Mouse (Mus musculus): ENCODE measurements around the gene Trpm1. TPM values are rescaled to one million over a fixed set of nuclear protein-coding genes. Genes with fewer than 3 reads are reported as not detected.

Gene Trpm1
- total and polyA plus RNA-seq, 3 experiments, result 0.55 TPM; not detected in 2

DNA sequence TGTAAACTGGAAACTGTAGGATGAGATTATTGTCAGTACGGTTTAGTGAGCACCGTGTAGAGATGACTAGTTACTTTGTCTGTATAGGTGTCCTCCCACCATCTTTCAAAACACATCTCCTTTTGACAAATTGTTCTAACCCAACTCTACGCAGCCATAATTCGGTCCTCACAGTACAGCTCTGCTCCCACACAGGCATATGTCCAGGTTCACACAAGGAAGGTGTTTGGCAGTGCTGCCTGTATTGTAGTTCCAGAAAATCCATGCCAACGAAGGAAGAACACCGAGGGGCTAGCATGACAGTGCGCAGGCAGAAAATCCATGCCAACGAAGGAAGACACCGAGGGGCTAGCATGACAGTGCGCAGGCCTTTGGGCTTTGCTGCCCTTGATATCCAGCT, 138.1 kb downstream of the Trpm1 start:
- H3K4me3 ChIP-seq (ENCODE audit: low read depth, low read length), result no peak overlapping the region
- DNase-seq (ENCODE audit: low spot score) (no peak), ATAC-seq (ENCODE audit: extremely low read depth, insufficient number of reproducible peaks, low FRiP score, poor library complexity, severe bottlenecking) (no peak)
- H3K36me3 ChIP-seq (replicated peaks), result peaks cover 48% of the 10 kb centered on the region
- no peaks in the 10 kb centered on the region for H3K9me3 ChIP-seq (replicated peaks)
- H3K4me1 ChIP-seq (ENCODE audit: insufficient read depth, low read depth, low read length), result peaks cover 16% of the 10 kb centered on the region
- H3K27me3 ChIP-seq (ENCODE audit: insufficient read depth, low read length), result no peaks in the 10 kb centered on the region
- TF ChIP-seq POLR2AphosphoS5 (IDR thresholded peaks at IDR 0.05; ENCODE audit: insufficient replicate concordance, low read depth, low read length) (no peak), GATA2 (IDR thresholded peaks at IDR 0.05; ENCODE audit: borderline replicate concordance, low read depth, low read length) (no peak), TAL1 (conservative IDR thresholded peaks at IDR 0.05; ENCODE audit: low read depth, low read length) (no peak), CTCF (IDR thresholded peaks at IDR 0.05; ENCODE audit: low read depth, low read length) (no peak), GATA1 (IDR thresholded peaks at IDR 0.05; ENCODE audit: borderline replicate concordance, low read length) (no peak)

- H3K36me3 ChIP-seq (replicated peaks), result peaks cover 66% of the 10 kb centered on the region
- no peak for DNase-seq (ENCODE audit: low spot score)
- no peak overlapping the region for H3K4me3 ChIP-seq (ENCODE audit: low read depth, low read length)
Observed at GRCm38 (mm10) chr7:64296286-64297010, 142.8 kb downstream of the Trpm1 start.

DNA sequence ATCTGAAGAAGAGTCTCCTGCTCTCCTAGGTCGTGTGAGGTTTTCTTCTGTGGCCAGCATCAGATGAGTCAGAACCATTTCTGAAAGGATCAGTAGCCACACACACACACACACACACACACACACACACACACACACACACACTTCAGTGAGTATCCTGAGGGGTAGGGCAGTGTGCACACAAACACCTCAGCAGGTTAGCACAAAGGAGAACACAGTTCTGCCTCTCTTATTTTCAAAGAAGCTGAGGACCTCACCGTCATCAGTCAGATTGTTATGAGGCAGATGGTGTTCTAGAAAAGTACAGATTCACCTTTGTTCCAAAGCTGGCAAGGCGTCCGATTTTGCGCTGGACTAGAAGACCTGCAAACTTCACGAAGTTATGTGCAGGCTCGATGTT, 156.6 kb downstream of the Trpm1 start:
- no peak for DNase-seq (ENCODE audit: low spot score)
- peaks cover 70% of the 10 kb centered on the region for H3K36me3 ChIP-seq (replicated peaks)
- ATAC-seq (ENCODE audit: extremely low read depth, insufficient number of reproducible peaks, low FRiP score, poor library complexity, severe bottlenecking), result no peak
- no peaks in the 10 kb centered on the region for H3K27me3 ChIP-seq (ENCODE audit: insufficient read depth, low read length)
- H3K4me1 ChIP-seq (ENCODE audit: insufficient read depth, low read depth, low read length), result no peaks in the 10 kb centered on the region
- H3K9me3 ChIP-seq (replicated peaks), result no peaks in the 10 kb centered on the region
- H3K4me3 ChIP-seq (ENCODE audit: low read depth, low read length), result no peak overlapping the region
- no peak for TF ChIP-seq POLR2AphosphoS5 (IDR thresholded peaks at IDR 0.05; ENCODE audit: insufficient replicate concordance, low read depth, low read length)
- no peak for TF ChIP-seq GATA2 (IDR thresholded peaks at IDR 0.05; ENCODE audit: borderline replicate concordance, low read depth, low read length)
- TF ChIP-seq GATA1 (IDR thresholded peaks at IDR 0.05; ENCODE audit: borderline replicate concordance, low read length), result no peak
- TF ChIP-seq TAL1 (conservative IDR thresholded peaks at IDR 0.05; ENCODE audit: low read depth, low read length), result no peak
- TF ChIP-seq CTCF (IDR thresholded peaks at IDR 0.05; ENCODE audit: low read depth, low read length), result no peak

More at GRCm38 (mm10) chr7:64296286-64297010, 142.8 kb downstream of the Trpm1 start:
- no peak for TF ChIP-seq GATA1 (IDR thresholded peaks at IDR 0.05; ENCODE audit: borderline replicate concordance, low read length)
- no peak for TF ChIP-seq GATA2 (IDR thresholded peaks at IDR 0.05; ENCODE audit: borderline replicate concordance, low read depth, low read length)
- no peak for TF ChIP-seq CTCF (IDR thresholded peaks at IDR 0.05; ENCODE audit: low read depth, low read length)
- TF ChIP-seq TAL1 (conservative IDR thresholded peaks at IDR 0.05; ENCODE audit: low read depth, low read length), result no peak
- TF ChIP-seq POLR2AphosphoS5 (IDR thresholded peaks at IDR 0.05; ENCODE audit: insufficient replicate concordance, low read depth, low read length), result no peak
- ATAC-seq (ENCODE audit: extremely low read depth, insufficient number of reproducible peaks, low FRiP score, poor library complexity, severe bottlenecking), result no peak
- Histone ChIP-seq H3K27me3 (ENCODE audit: insufficient read depth, low read length) (no peaks in the 10 kb centered on the region), H3K4me1 (ENCODE audit: insufficient read depth, low read depth, low read length) (peaks cover 5% of the 10 kb centered on the region; the same call in 1 of the 2 replicates), H3K9me3 (replicated peaks) (no peaks in the 10 kb centered on the region)

DNA sequence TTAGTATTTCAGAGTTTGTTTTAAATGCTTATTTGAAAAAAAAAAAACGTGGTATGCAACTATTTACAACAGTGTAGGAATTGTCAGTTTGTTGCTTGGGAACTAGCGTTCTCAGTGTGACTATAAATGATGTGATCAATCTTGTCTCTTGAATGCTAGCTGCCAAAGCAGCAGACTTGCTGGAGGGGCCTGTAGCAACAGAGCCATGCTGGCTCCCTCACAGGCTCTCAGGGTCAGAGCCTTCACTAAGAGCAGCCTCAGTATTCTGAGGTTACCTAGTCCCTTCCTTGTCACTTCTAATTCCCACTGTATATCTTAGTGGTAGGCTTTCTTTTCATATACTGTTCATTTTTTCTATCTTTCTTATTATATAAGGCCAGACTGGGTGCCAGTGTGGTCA, 157.1 kb downstream of the Trpm1 start:
- DNase-seq (ENCODE audit: low spot score) (no peak), ATAC-seq (ENCODE audit: extremely low read depth, insufficient number of reproducible peaks, low FRiP score, poor library complexity, severe bottlenecking) (no peak)
- Histone ChIP-seq H3K4me1 (ENCODE audit: insufficient read depth, low read depth, low read length) (no peaks in the 10 kb centered on the region), H3K9me3 (replicated peaks) (no peaks in the 10 kb centered on the region), H3K4me3 (ENCODE audit: low read depth, low read length) (no peak overlapping the region), H3K27me3 (ENCODE audit: insufficient read depth, low read length) (no peaks in the 10 kb centered on the region), H3K36me3 (replicated peaks) (peaks cover 70% of the 10 kb centered on the region)
- TF ChIP-seq TAL1 (conservative IDR thresholded peaks at IDR 0.05; ENCODE audit: low read depth, low read length) (no peak), POLR2AphosphoS5 (IDR thresholded peaks at IDR 0.05; ENCODE audit: insufficient replicate concordance, low read depth, low read length) (no peak), GATA1 (IDR thresholded peaks at IDR 0.05; ENCODE audit: borderline replicate concordance, low read length) (no peak), GATA2 (IDR thresholded peaks at IDR 0.05; ENCODE audit: borderline replicate concordance, low read depth, low read length) (no peak), CTCF (IDR thresholded peaks at IDR 0.05; ENCODE audit: low read depth, low read length) (no peak)

- no peak for TF ChIP-seq CTCF (IDR thresholded peaks at IDR 0.05; ENCODE audit: low read depth, low read length)
- TF ChIP-seq GATA2 (IDR thresholded peaks at IDR 0.05; ENCODE audit: borderline replicate concordance, low read depth, low read length), result no peak
- no peak for TF ChIP-seq POLR2AphosphoS5 (IDR thresholded peaks at IDR 0.05; ENCODE audit: insufficient replicate concordance, low read depth, low read length)
- TF ChIP-seq TAL1 (conservative IDR thresholded peaks at IDR 0.05; ENCODE audit: low read depth, low read length), result no peak
- TF ChIP-seq GATA1 (IDR thresholded peaks at IDR 0.05; ENCODE audit: borderline replicate concordance, low read length), result no peak
- Histone ChIP-seq H3K4me3 (ENCODE audit: low read depth, low read length) (no peak overlapping the region), H3K9me3 (replicated peaks) (no peaks in the 10 kb centered on the region), H3K4me1 (ENCODE audit: insufficient read depth, low read depth, low read length) (no peaks in the 10 kb centered on the region), H3K27me3 (ENCODE audit: insufficient read depth, low read length) (no peaks in the 10 kb centered on the region), H3K36me3 (replicated peaks) (peaks cover 75% of the 10 kb centered on the region)
- ATAC-seq (ENCODE audit: extremely low read depth, insufficient number of reproducible peaks, low FRiP score, poor library complexity, severe bottlenecking) (no peak), DNase-seq (ENCODE audit: low spot score) (no peak)
Observed at GRCm38 (mm10) chr7:64312811-64313210, 159.2 kb downstream of the Trpm1 start.

Other genes starting within 250 kb of the Trpm1 start
- gene E030018B13Rik, start 237.0 kb upstream of the Trpm1 start, total RNA-seq (2014; fragmentation: Nextera tagmentation), result not detected in 2 replicates
- not detected in 2 replicates for gene E030018B13Rik, start 237.0 kb upstream of the Trpm1 start, total RNA-seq (2017)
- not detected in 2 replicates for gene E030018B13Rik, start 237.0 kb upstream of the Trpm1 start, polyA plus RNA-seq (2012)
- gene Klf13, start 214.9 kb upstream of the Trpm1 start, total RNA-seq (2014; fragmentation: Nextera tagmentation), result 86.9 and 89.5 TPM in 2 replicates
- 14.6 and 16.3 TPM in 2 replicates for gene Klf13, start 214.9 kb upstream of the Trpm1 start, total RNA-seq (2017)
- 57.2 and 68.1 TPM in 2 replicates for gene Klf13, start 214.9 kb upstream of the Trpm1 start, polyA plus RNA-seq (2012)
- gene Mtmr10, start 133.8 kb downstream of the Trpm1 start, total RNA-seq (2014; fragmentation: Nextera tagmentation), result 11.0 and 18.1 TPM in 2 replicates
- gene Mtmr10, start 133.8 kb downstream of the Trpm1 start, total RNA-seq (2017), result 6.5 and 8.5 TPM in 2 replicates
- 2.6 and 2.9 TPM in 2 replicates for gene Mtmr10, start 133.8 kb downstream of the Trpm1 start, polyA plus RNA-seq (2012)
- gene Fan1, start 220.3 kb downstream of the Trpm1 start, total RNA-seq (2014; fragmentation: Nextera tagmentation), result 6.2 and 8.1 TPM in 2 replicates
- gene Fan1, start 220.3 kb downstream of the Trpm1 start, total RNA-seq (2017), result 7.1 and 9.0 TPM in 2 replicates
- gene Fan1, start 220.3 kb downstream of the Trpm1 start, polyA plus RNA-seq (2012), result 1.5 and 1.8 TPM in 2 replicates
- gene Mphosph10, start 238.4 kb downstream of the Trpm1 start, total RNA-seq (2014; fragmentation: Nextera tagmentation), result 135 and 150 TPM in 2 replicates
- 85.4 and 104 TPM in 2 replicates for gene Mphosph10, start 238.4 kb downstream of the Trpm1 start, total RNA-seq (2017)
- gene Mphosph10, start 238.4 kb downstream of the Trpm1 start, polyA plus RNA-seq (2012), result 7.3 and 9.4 TPM in 2 replicates
- gene Mcee, start 238.8 kb downstream of the Trpm1 start, total RNA-seq (2014; fragmentation: Nextera tagmentation), result 35.1 and 39.3 TPM in 2 replicates
- 72.8 and 75.4 TPM in 2 replicates for gene Mcee, start 238.8 kb downstream of the Trpm1 start, total RNA-seq (2017)
- gene Mcee, start 238.8 kb downstream of the Trpm1 start, polyA plus RNA-seq (2012), result 1.6 and 2.8 TPM in 2 replicates